Mouse (Mus musculus) ES-Bruce4 (cell line): ENCODE results near the gene Utp11. TPM values are rescaled to one million over a fixed set of nuclear protein-coding genes. Genes with fewer than 3 reads are reported as not detected.
A peak's percentile ranks its signal among the peaks of the same experiment; 100 is the strongest.

Experiments used
- H3K27ac ChIP-seq: 2 replicates; pipeline ENCODE4 v1.5.1; 2012; ENCODE audit warnings: low read length, inconsistent platforms; ENCODE audit not compliant: insufficient read depth
- H3K27me3 ChIP-seq: 2 replicates; pipeline ENCODE4 v1.6.1; 2012; ENCODE audit warnings: mild to moderate bottlenecking, low read length, inconsistent platforms; ENCODE audit not compliant: control insufficient read depth, poor library complexity, insufficient read depth, severe bottlenecking
- H3K36me3 ChIP-seq: 2 replicates; pipeline ENCODE4 v1.6.1; 2012; ENCODE audit warnings: inconsistent platforms, mild to moderate bottlenecking, low read length, moderate library complexity; ENCODE audit not compliant: control insufficient read depth, poor library complexity, insufficient read depth, severe bottlenecking
- H3K4me1 ChIP-seq: one replicate; pipeline ENCODE4 v1.8.1; 2011; ENCODE audit warnings: low read length; ENCODE audit not compliant: control insufficient read depth, insufficient read depth
- H3K4me3 ChIP-seq: 2 replicates; pipeline ENCODE4 v1.5.1; 2011; ENCODE audit warnings: low read depth, mild to moderate bottlenecking, low read length
- H3K9ac ChIP-seq: 2 replicates; pipeline ENCODE4 v1.6.1; 2012; ENCODE audit warnings: low read depth, mild to moderate bottlenecking, inconsistent platforms; ENCODE audit not compliant: poor library complexity, severe bottlenecking
- H3K9me3 ChIP-seq: replicated peaks from 2 replicates; pipeline ENCODE4 v1.6.1; 2012; ENCODE audit warnings: mild to moderate bottlenecking, low read length, inconsistent platforms; ENCODE audit not compliant: control insufficient read depth, poor library complexity, insufficient read depth, severe bottlenecking
- CTCF ChIP-seq: IDR thresholded peaks from one replicate; pipeline ENCODE4 v1.8.1; 2011; ENCODE audit warnings: low read depth, low read length
- EP300 ChIP-seq: IDR thresholded peaks from 2 replicates; pipeline ENCODE4 v1.6.1; 2011; ENCODE audit warnings: low read depth, low read length; ENCODE audit not compliant: insufficient read depth
- POLR2A ChIP-seq: IDR thresholded peaks from one replicate; pipeline ENCODE4 v1.8.1; 2011; ENCODE audit warnings: low read length; ENCODE audit not compliant: insufficient read depth
- polyA plus RNA-seq: library from polyadenylated mRNA; stranded (reverse); fragments of >200 nt; gene quantifications from 2 replicates; pipeline ENCODE4 v1.2.4, GENCODE M21; 2011; ENCODE audit warnings: low read depth; ENCODE audit not compliant: missing spikeins, insufficient read depth, insufficient read length

Gene Utp11
- polyA plus RNA-seq, 1 experiment, result 56.9 TPM

DNA sequence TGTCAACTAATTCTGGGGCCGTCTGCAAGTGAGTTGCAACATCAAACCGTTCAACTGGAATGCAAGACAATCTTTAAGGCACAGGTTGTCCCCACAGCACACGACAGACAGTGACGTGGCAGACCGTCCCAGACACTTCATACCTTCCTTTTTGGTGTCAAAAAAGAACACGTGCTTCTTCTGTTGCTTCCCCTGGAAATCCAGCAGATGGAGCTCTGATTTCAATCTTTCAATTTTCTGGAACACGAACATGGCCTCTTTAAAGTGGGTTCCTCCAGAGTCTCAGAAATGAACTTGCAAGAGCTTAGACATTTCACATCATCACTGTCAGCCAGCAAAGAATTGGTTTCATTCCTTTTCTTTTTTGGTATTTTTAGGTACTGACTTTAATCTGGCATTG is 11.1 kb downstream of the Utp11 start:
- peaks cover 50% of the 10 kb centered on the region for H3K36me3 ChIP-seq

DNA sequence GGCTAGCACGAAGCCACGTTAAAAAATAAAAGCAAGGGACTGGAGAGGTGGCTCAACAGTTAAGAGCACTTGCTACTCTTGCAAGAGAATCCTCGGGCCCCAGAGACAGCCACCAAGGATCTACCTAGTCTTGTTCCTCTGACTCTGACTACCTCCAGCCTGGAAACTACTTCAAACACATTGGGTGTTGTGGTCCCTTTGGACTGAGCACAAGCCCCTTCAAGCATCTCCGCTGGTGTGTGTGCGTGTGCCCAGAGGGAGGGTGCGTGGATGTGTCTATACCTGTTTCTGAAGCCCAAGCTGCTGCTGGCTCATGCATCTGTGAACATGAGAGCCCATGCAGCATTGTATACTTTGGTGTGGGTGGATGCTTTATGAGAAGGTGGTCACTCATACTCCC is 17.4 kb downstream of the Utp11 start:
- Histone ChIP-seq H3K4me3 (no peak overlapping the region), H3K9ac (no peak overlapping the region), H3K27ac (no peak overlapping the region), H3K4me1 (no peaks in the 10 kb centered on the region), H3K9me3 (no peaks in the 10 kb centered on the region), H3K36me3 (peaks cover 15% of the 10 kb centered on the region), H3K27me3 (no peaks in the 10 kb centered on the region)
- TF ChIP-seq POLR2A (no peak), EP300 (no peak), CTCF (no peak)

More for the DNA sequence above, 11.1 kb downstream of the Utp11 start:
- Histone ChIP-seq H3K9ac (no peak overlapping the region), H3K27ac (no peak overlapping the region), H3K9me3 (no peaks in the 10 kb centered on the region), H3K4me3 (no peak overlapping the region), H3K4me1 (peaks cover 1% of the 10 kb centered on the region), H3K27me3 (no peaks in the 10 kb centered on the region)
- TF ChIP-seq CTCF (no peak), POLR2A (no peak), EP300 (no peak)

DNA sequence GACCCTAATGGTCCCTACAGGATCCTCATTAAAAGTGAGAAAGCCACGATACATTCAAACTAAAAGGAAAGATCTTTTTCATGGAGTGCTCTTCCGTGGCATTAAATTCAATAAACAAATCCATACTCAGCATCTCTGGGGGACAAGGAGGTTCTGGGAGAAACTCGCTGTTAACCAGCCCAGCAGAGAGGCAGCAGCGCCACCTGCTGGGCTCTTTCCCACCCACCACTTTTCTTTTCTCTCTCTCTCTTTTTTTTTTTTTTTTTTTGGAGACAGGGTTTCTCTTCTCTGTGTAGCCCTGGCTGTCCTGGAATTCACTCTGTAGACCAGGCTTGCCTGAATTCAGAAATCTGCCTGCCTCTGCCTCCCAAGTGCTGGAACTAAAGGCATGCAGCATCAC is 18.4 kb downstream of the Utp11 start:
- no peak overlapping the region for H3K27ac ChIP-seq
- peaks cover 8% of the 10 kb centered on the region; the same call in 1 of the 2 replicates for H3K36me3 ChIP-seq
- no peak overlapping the region for H3K4me3 ChIP-seq
- no peaks in the 10 kb centered on the region for H3K9me3 ChIP-seq
- H3K9ac ChIP-seq, result 0 out of 2 replicates have a peak overlapping the region, but pooled peaks have one; percentile 18
- H3K4me1 ChIP-seq, result no peaks in the 10 kb centered on the region
- H3K27me3 ChIP-seq, result no peaks in the 10 kb centered on the region
- TF ChIP-seq CTCF (peak; percentile 73), POLR2A (no peak), EP300 (no peak)

DNA sequence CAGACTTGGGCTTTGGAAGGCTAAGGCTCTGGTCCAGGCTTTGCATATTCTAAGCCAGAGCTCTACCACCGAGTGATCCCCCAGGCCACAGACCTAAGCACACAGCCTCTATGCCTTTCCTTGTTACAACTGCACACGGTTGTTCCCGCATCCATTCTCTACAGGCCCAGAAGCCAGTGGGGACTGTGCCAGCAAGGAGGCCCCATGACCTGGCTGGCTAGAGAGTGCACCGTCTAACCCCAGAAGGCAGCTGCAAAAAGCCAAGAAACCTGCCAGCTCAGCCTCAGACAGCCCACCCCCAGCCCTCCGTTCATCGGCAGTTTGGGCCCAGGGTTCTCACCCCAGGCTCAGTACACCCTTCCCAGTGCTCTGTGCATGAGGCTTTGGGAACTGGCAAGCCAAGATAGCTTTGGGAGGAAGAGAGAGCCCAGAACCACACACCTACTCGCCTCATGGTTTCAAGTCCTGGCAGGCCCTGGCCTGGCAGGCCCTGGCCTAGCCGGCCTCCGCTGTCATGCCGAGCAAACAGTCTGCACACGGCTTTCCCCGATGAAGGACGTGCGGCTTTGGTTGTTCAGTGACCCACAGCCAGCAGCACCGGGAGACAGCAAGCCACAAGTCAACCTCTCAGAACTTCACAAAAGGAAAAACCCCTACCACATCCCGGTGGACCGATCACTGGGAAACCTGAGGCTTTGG is 18.9 kb downstream of the Utp11 start:
- H3K36me3 ChIP-seq, result peaks cover 3% of the 10 kb centered on the region; the same call in 1 of the 2 replicates
- no peak for TF ChIP-seq EP300
- no peak for TF ChIP-seq POLR2A
- no peak for TF ChIP-seq CTCF
- H3K4me1 ChIP-seq, result no peaks in the 10 kb centered on the region
- no peaks in the 10 kb centered on the region for H3K9me3 ChIP-seq
- H3K4me3 ChIP-seq, result no peak overlapping the region
- no peak overlapping the region for H3K27ac ChIP-seq
- H3K9ac ChIP-seq, result peak overlapping the region; percentile 18; the same call in 1 of the 2 replicates
- no peaks in the 10 kb centered on the region for H3K27me3 ChIP-seq

DNA sequence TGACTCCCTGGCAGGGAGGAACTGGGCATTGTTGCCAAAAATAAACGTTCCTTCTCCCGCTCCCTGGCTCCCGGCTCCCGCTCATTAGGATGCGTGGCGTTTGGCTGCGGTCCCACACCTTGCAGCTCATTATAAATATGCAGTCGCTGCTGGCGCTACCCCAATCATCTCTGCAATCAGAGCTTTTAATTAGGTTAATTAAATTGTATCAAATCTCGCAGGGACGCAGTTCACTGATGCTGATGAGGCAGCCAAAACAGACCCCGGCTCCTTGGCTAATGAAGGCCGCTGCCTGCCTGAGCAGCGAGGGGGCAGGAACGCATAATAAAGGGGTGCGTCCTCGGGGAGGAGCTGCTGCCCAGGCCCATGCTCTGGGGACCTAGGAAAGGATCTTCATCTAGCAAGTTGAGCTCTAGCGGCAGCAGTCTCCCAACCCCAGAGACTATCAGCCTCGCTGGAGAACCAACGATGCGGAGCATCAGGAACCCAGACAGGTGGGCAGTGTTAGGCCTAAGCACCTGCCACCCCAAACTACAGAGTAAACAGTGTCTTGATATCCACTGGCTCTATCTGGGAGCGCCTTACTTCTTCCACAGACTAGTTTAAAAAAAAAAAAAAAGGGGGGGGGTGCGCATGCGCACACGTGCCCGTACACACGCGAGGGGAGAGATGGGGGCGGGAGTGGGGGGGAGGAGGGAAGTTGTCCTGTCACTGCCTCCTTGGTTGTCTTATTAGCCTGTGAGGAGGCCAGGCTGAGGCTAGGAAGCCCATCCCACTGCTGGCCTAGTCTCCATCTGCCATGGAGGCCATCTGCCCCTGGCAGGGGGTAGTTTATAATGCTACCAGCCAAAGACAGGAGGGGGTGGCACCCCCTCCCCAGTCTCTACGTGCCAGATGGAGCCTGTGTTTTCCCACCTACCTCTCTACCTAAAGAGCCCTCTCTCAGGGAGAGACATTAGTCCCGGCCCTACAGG is 20.8 kb downstream of the Utp11 start:
- Histone ChIP-seq H3K27ac (no peak overlapping the region), H3K9ac (peak overlapping the region; percentile 0), H3K27me3 (no peaks in the 10 kb centered on the region), H3K4me3 (peak overlapping the region; percentile 10), H3K36me3 (no peaks in the 10 kb centered on the region), H3K9me3 (no peaks in the 10 kb centered on the region), H3K4me1 (no peaks in the 10 kb centered on the region)
- TF ChIP-seq POLR2A (no peak), EP300 (no peak), CTCF (no peak)
